7 mouse cellular contexts compared by ENCODE assay signal in the genomic region with DNA sequence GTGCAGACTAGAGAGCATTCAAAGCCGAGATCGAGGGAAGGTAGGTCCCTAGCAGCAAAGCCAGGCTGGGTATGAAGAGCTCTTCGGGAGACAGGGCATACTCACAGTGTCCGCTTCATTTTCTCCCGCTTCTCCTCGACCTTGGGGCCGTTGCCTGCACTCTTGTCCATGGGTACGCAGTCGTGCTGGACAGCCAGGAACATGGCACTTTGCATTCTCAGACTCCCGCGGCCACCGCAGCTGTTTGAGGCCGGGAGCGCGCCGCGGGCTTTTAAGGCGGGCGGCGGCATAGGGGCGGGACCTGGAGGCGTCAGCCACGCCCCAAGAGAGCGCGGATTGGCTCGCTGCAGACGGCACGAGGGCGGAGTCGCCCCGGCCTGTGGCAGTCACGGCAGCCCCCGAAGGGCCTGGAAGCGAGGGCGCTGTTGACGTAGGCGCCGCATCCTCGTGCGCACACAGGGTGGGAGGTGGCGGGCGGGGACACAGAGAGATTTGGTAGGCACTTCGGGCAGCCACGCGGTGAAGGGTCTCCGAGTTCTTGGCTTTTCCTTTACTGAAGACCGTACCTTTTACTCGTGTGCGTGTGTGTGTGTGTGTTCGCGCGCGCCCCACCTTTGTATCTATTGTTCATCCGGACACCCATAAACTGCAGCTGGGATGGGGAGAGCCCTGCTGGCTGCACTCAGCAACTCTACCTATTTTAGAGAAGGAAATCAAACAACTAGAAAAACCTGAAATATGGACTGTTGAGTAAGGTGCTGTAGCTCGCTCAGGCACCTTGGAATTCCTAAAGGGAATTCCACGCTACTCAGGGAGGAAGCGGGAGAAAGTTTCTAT. TPM values are rescaled to one million over a fixed set of nuclear protein-coding genes. Genes with fewer than 3 reads are reported as not detected.
A peak's percentile ranks its signal among the peaks of the same experiment; 100 is the strongest.
DNase-seq lines count a peak whose midpoint lies in the region; ATAC-seq lines count a peak whose summit lies in the region.

Gene Rgs2, minus strand, starts transcription at position 258 of the 837 bp plus-strand sequence.

- no peaks in the 10 kb centered on the region for H3K9me3 ChIP-seq in embryonic facial prominence, embryonic 10.5 days
- H3K9me3 ChIP-seq in limb, embryonic 11.5 days (ENCODE audit: control insufficient read depth, low read length) = no peaks in the 10 kb centered on the region
- no peaks in the 10 kb centered on the region for H3K9me3 ChIP-seq in midbrain, embryonic 14.5 days (ENCODE audit: control insufficient read depth, low read length)

- peak within 1 kb of the TSS; percentile 62 for H3K9ac ChIP-seq in limb, embryonic 11.5 days (ENCODE audit: low read length)
- H3K9ac ChIP-seq in midbrain, embryonic 14.5 days (replicated peaks; ENCODE audit: low read length) = peak within 1 kb of the TSS; percentile 81

- no peaks in the 10 kb centered on the region for H3K27me3 ChIP-seq in embryonic facial prominence, embryonic 10.5 days (replicated peaks; ENCODE audit: low read depth, poor library complexity, severe bottlenecking)
- no peaks in the 10 kb centered on the region for H3K27me3 ChIP-seq in limb, embryonic 11.5 days (ENCODE audit: control insufficient read depth, insufficient read depth, low read length)
- H3K27me3 ChIP-seq in midbrain, embryonic 14.5 days (ENCODE audit: control insufficient read depth, insufficient read depth, low read length) = no peaks in the 10 kb centered on the region

- H3K4me3 ChIP-seq in embryonic facial prominence, embryonic 10.5 days = peak within 1 kb of the TSS; percentile 73
- peak within 1 kb of the TSS; percentile 52 for H3K4me3 ChIP-seq in limb, embryonic 11.5 days (ENCODE audit: low read depth, low read length)
- H3K4me3 ChIP-seq in midbrain, embryonic 14.5 days (replicated peaks; ENCODE audit: low read depth, low read length) = peak within 1 kb of the TSS; percentile 86

- WGBS in embryonic facial prominence, embryonic 10.5 days = under 1% methylated on average over 57 of the region's 57 CpGs
- 0% methylated on average over 56 of the region's 57 CpGs for WGBS in limb, embryonic 11.5 days
- under 1% methylated on average over 57 of the region's 57 CpGs for WGBS in midbrain, embryonic 14.5 days

- peak; percentile 99 for ATAC-seq in limb, embryonic 11.5 days (ENCODE audit: insufficient number of reproducible peaks, low FRiP score, low TSS enrichment, low read depth)
- peak; percentile 99 for ATAC-seq in midbrain, embryonic 14.5 days (ENCODE audit: low FRiP score, low TSS enrichment)

- H3K36me3 ChIP-seq in embryonic facial prominence, embryonic 10.5 days (replicated peaks) = peaks cover 14% of the 10 kb centered on the region
- no peaks in the 10 kb centered on the region for H3K36me3 ChIP-seq in limb, embryonic 11.5 days (ENCODE audit: control insufficient read depth, insufficient read depth, low read length)
- peaks cover 21% of the 10 kb centered on the region for H3K36me3 ChIP-seq in midbrain, embryonic 14.5 days (ENCODE audit: control insufficient read depth, insufficient read depth, low read length)

- H3K27ac ChIP-seq in embryonic facial prominence, embryonic 10.5 days (replicated peaks) = peak within 1 kb of the TSS; percentile 87
- H3K27ac ChIP-seq in limb, embryonic 11.5 days (replicated peaks; ENCODE audit: low read depth, low read length) = no peak within 1 kb of the TSS
- H3K27ac ChIP-seq in midbrain, embryonic 14.5 days (replicated peaks; ENCODE audit: low read depth, low read length) = peak within 1 kb of the TSS; percentile 91

- DNase-seq in adrenal gland, postnatal 10 days = peak; percentile 99
- peak; percentile 97 for DNase-seq in embryonic facial prominence, embryonic 10.5 days (ENCODE audit: low spot score)
- DNase-seq in heart, adult 11 months = peak; percentile 100
- peak; percentile 96 for DNase-seq in kidney, adult 18-20 months
- DNase-seq in limb, embryonic 11.5 days (ENCODE audit: low spot score) = peak; percentile 96
- DNase-seq in midbrain, embryonic 14.5 days = peak; percentile 98
- DNase-seq in spleen, adult 18-20 months = peak; percentile 93 to 97

- H3K4me2 ChIP-seq in limb, embryonic 11.5 days (ENCODE audit: low read depth, severe bottlenecking) = peak within 1 kb of the TSS; percentile 81
- H3K4me2 ChIP-seq in midbrain, embryonic 14.5 days (ENCODE audit: low read length) = peak within 1 kb of the TSS; percentile 96

- H3K4me1 ChIP-seq in embryonic facial prominence, embryonic 10.5 days = peaks cover 32% of the 10 kb centered on the region
- no peaks in the 10 kb centered on the region for H3K4me1 ChIP-seq in limb, embryonic 11.5 days (ENCODE audit: control insufficient read depth, insufficient read depth, low read length)
- H3K4me1 ChIP-seq in midbrain, embryonic 14.5 days (ENCODE audit: control insufficient read depth, insufficient read depth, low read length) = peaks cover 17% of the 10 kb centered on the region

RNA-seq across cellular contexts. Expression of gene Rgs2, which starts in this region (rescaled TPM):
- 100 to 1,000 TPM; 254 to 383 TPM for total RNA-seq in adrenal gland, postnatal 10 days (2021)
- polyA plus RNA-seq in embryonic facial prominence, embryonic 10.5 days (2016; fragmentation: Nextera tagmentation; extraction: Ambion mirVana) = 33.5 and 38.3 TPM in 2 replicates
- 29.3 and 30.1 TPM in 2 replicates for polyA plus RNA-seq in limb, embryonic 11.5 days (2014; fragmentation: Nextera tagmentation; extraction: Ambion mirVana)
- 123 and 132 TPM in 2 replicates for polyA plus RNA-seq in midbrain, embryonic 14.5 days (2014; fragmentation: Nextera tagmentation; extraction: Ambion mirVana)
